Mouse (Mus musculus): Measurements from ENCODE around the gene Mrpl35.
A peak's percentile ranks its signal among the peaks of the same experiment; 100 is the strongest.

Mrpl35 gene

GRCm38 (mm10) chr6:71801011-71801713 is 25.6 kb downstream of the Mrpl35 start:
- DNase-seq (ENCODE audit: low read depth, low spot score): peak; percentile 56

GRCm38 (mm10) chr6:71799391-71799790 is 27.4 kb downstream of the Mrpl35 start:
- peak; percentile 15 for DNase-seq (ENCODE audit: low read depth, low spot score)

- no peak for DNase-seq (ENCODE audit: low read depth, low spot score)
Observed at GRCm38 (mm10) chr6:71791771-71792170, 35.0 kb downstream of the Mrpl35 start.

- no peak for DNase-seq (ENCODE audit: low read depth, low spot score)
Observed at GRCm38 (mm10) chr6:71788348-71788747, 38.4 kb downstream of the Mrpl35 start.

GRCm38 (mm10) chr6:71783165-71783564 is 43.6 kb downstream of the Mrpl35 start:
- peak; percentile 69 for DNase-seq (ENCODE audit: low read depth, low spot score)

- peak; percentile 42 for DNase-seq (ENCODE audit: low read depth, low spot score)
Observed at GRCm38 (mm10) chr6:71780431-71780830, 46.3 kb downstream of the Mrpl35 start.

GRCm38 (mm10) chr6:71779831-71780230 is 46.9 kb downstream of the Mrpl35 start:
- no peak for DNase-seq (ENCODE audit: low read depth, low spot score)

GRCm38 (mm10) chr6:71778016-71778415 is 48.8 kb downstream of the Mrpl35 start:
- peak; percentile 64 for DNase-seq (ENCODE audit: low read depth, low spot score)

GRCm38 (mm10) chr6:71772636-71773208 is 54.0 kb downstream of the Mrpl35 start:
- peak; percentile 36 for DNase-seq (ENCODE audit: low read depth, low spot score)

GRCm38 (mm10) chr6:71772156-71772555 is 54.6 kb downstream of the Mrpl35 start:
- peak; percentile 94 for DNase-seq (ENCODE audit: low read depth, low spot score)

GRCm38 (mm10) chr6:71771282-71771681 is 55.5 kb downstream of the Mrpl35 start:
- no peak for DNase-seq (ENCODE audit: low read depth, low spot score)

- DNase-seq (ENCODE audit: low read depth, low spot score): no peak
Observed at GRCm38 (mm10) chr6:71770856-71771255, 55.9 kb downstream of the Mrpl35 start.

GRCm38 (mm10) chr6:71769901-71770690 is 56.7 kb downstream of the Mrpl35 start:
- peak; percentile 43 for DNase-seq (ENCODE audit: low read depth, low spot score)

- no peak for DNase-seq (ENCODE audit: low read depth, low spot score)
Observed at GRCm38 (mm10) chr6:71767761-71768160, 59.0 kb downstream of the Mrpl35 start.
